Mouse (Mus musculus) lung, postnatal 0 days (tissue): ENCODE data around the gene Actr6. TPM values are rescaled to one million over a fixed set of nuclear protein-coding genes. Genes with fewer than 3 reads are reported as not detected.

Experiments used
- ATAC-seq: fragments of 200-750 bp; cut with Nextera tagmentation; 2 replicates; pipeline ENCODE4 v1.8.0; 2017; ENCODE audit warnings: moderate library complexity
- DNase-seq: peaks from one replicate; pipeline ENCODE4 v3.0.0-alpha.2; 2016; ENCODE audit warnings: low spot score
- H3K27ac ChIP-seq: fragments of 300-500 bp; sonication (generic); 2 replicates; pipeline ENCODE4 v1.5.1; 2014; ENCODE audit warnings: antibody characterized with exemption, mild to moderate bottlenecking, low read length, mixed read lengths
- H3K27me3 ChIP-seq: fragments of 300-500 bp; sonication (generic); replicated peaks from 2 replicates; pipeline ENCODE4 v1.6.1; 2014; ENCODE audit warnings: low read length, mixed read lengths; ENCODE audit not compliant: insufficient read depth
- H3K36me3 ChIP-seq: fragments of 300-500 bp; sonication (generic); 2 replicates; pipeline ENCODE4 v1.6.1; 2014; ENCODE audit warnings: low read length, mixed read lengths; ENCODE audit not compliant: insufficient read depth
- H3K4me1 ChIP-seq: fragments of 300-500 bp; sonication (generic); 2 replicates; pipeline ENCODE4 v1.6.1; 2014; ENCODE audit warnings: antibody characterized with exemption, low read depth, low read length, mixed read lengths; ENCODE audit not compliant: insufficient read depth
- H3K4me2 ChIP-seq: fragments of 300-500 bp; sonication (generic); replicated peaks from 2 replicates; pipeline ENCODE4 v1.6.1; 2014; ENCODE audit warnings: low read depth, mild to moderate bottlenecking, low read length, moderate library complexity, mixed read lengths
- H3K4me3 ChIP-seq: fragments of 300-500 bp; sonication (generic); 2 replicates; pipeline ENCODE4 v1.5.1; 2014; ENCODE audit warnings: low read depth, low read length
- H3K9ac ChIP-seq: fragments of 300-500 bp; sonication (generic); replicated peaks from 2 replicates; pipeline ENCODE4 v1.6.1; 2014; ENCODE audit warnings: low read depth, mild to moderate bottlenecking
- H3K9me3 ChIP-seq: fragments of 300-500 bp; sonication (generic); 2 replicates; pipeline ENCODE4 v1.6.1; 2016; ENCODE audit warnings: low read length, mixed read lengths
- CTCF ChIP-seq: IDR thresholded peaks from 2 replicates; pipeline ENCODE4 v1.5.1; 2016; ENCODE audit warnings: antibody characterized with exemption, mild to moderate bottlenecking
- EP300 ChIP-seq: IDR thresholded peaks from 2 replicates; pipeline ENCODE4 v1.6.1; 2016; ENCODE audit warnings: antibody characterized with exemption, mild to moderate bottlenecking, control low read depth
- WGBS: fragments of 180-500 bp; shearing (Covaris S2); extraction: QIAGEN DNeasy Blood & Tissue Kit; methylation state at CpG from one replicate; pipeline ENCODE4 v1.1.7; 2014; 5-methylcytosine and 5-hydroxymethylcytosine counted together
- polyA plus RNA-seq: library from polyadenylated mRNA; unstranded; fragments of >200 nt; fragmentation: Nextera tagmentation; extraction: Ambion mirVana; gene quantifications from 2 replicates; pipeline ENCODE4 v1.2.1, GENCODE M21; 2015

Actr6 gene
- polyA plus RNA-seq, 1 experiment from 2014 or later = 20.3 TPM

GRCm38 (mm10) chr10:89730386-89730785 lies 1.7 kb downstream of the Actr6 start:
- Histone ChIP-seq H3K4me2 (no peak overlapping the region), H3K27me3 (no peaks in the 10 kb centered on the region), H3K36me3 (peaks cover 10% of the 10 kb centered on the region), H3K9me3 (no peaks in the 10 kb centered on the region), H3K27ac (no peak overlapping the region), H3K4me1 (peaks cover 4% of the 10 kb centered on the region; the same call in 1 of the 2 replicates), H3K4me3 (no peak overlapping the region), H3K9ac (no peak overlapping the region)
- ATAC-seq (no peak), DNase-seq (no peak)
- no peak for TF ChIP-seq EP300
- TF ChIP-seq CTCF = no peak
- WGBS = 86% methylated on average over 6 of the region's 6 CpGs

DNA sequence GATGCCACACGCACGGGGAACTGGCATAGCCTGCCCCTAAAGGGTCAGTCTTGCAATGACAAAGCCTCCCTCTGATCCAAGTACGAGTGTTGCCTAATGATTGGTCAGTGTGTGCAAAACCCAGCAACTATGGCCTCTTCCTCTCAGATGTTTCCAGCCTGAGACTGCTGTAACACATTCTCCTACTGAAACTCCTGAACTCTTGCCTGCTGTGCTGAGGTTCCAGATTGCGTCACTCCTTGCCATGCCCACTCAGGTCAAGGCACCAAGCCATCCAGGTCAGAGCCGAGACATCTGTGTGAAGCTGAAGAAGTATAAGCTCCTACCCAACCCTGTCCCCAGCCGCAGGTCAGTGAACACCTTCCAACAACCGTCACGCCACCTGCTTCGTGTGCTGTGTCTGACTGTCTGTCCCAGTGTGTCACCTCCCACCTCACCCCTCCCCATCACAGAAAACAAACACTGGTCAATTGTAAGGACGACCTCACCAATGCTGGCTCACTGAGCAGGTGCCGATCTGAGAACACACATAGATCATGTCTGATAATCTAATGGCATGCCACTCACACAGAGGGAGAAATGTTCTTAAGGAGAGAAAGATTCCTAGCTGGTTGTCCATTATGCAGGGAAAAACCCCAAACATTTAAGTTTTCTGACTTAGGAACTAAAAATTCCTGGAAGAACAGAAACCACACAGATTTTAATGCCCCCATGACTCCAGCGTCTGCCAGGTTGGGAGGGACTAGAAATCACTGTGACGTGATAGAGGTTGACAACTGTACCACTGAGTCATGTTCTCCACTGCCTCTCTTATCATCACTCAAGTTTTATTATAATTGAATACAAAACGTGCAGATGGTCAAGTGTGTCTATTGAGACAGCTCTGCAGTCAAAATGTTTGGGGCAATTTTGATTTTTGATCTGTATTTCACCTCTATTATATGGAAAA lies 9.6 kb downstream of the Actr6 start:
- 83% methylated on average over 14 of the region's 14 CpGs for WGBS
- TF ChIP-seq CTCF (no peak), EP300 (no peak)
- Histone ChIP-seq H3K4me3 (no peak overlapping the region), H3K9me3 (no peaks in the 10 kb centered on the region), H3K27ac (no peak overlapping the region), H3K9ac (no peak overlapping the region), H3K27me3 (no peaks in the 10 kb centered on the region), H3K4me1 (no peaks in the 10 kb centered on the region), H3K4me2 (no peak overlapping the region), H3K36me3 (peaks cover 17% of the 10 kb centered on the region)
- ATAC-seq = no peak
- DNase-seq = no peak

- Histone ChIP-seq H3K4me1 (no peaks in the 10 kb centered on the region), H3K36me3 (peaks cover 12% of the 10 kb centered on the region), H3K4me3 (no peak overlapping the region), H3K9me3 (no peaks in the 10 kb centered on the region), H3K27me3 (no peaks in the 10 kb centered on the region), H3K27ac (no peak overlapping the region), H3K4me2 (no peak overlapping the region), H3K9ac (no peak overlapping the region)
- DNase-seq = no peak
- TF ChIP-seq CTCF = no peak
- TF ChIP-seq EP300 = no peak
- 89% methylated on average over 3 of the region's 3 CpGs for WGBS
- no peak for ATAC-seq
These were observed 11.3 kb downstream of the Actr6 start for GRCm38 (mm10) chr10:89720796-89721195.

GRCm38 (mm10) chr10:89720252-89720651 lies 11.8 kb downstream of the Actr6 start:
- peaks cover 8% of the 10 kb centered on the region for H3K36me3 ChIP-seq
- no peak overlapping the region for H3K4me3 ChIP-seq
- H3K9ac ChIP-seq = no peak overlapping the region
- DNase-seq (no peak), ATAC-seq (no peak)
- no peaks in the 10 kb centered on the region for H3K9me3 ChIP-seq
- H3K27ac ChIP-seq = no peak overlapping the region
- no peak overlapping the region for H3K4me2 ChIP-seq
- H3K4me1 ChIP-seq = no peaks in the 10 kb centered on the region
- H3K27me3 ChIP-seq = no peaks in the 10 kb centered on the region
- TF ChIP-seq CTCF (no peak), EP300 (no peak)

DNA sequence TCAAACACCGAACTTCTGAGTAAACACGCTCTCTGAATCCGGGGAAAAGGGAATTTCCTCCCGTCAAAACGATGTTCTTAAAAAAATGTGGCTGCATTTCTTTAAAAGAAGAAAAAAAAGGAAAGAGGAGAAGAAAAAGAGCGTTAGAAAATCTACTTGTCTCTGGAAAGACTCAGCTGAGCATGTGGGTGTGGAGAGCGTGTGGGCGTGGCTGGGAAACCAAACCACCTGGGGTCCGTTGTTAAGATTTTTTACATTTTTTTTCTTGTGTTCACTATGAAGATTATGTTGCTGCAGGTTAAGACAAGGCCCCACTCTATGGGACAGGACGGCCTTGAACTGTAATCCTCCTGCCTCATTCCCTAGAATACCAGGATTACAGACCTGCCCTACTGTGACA lies 17.2 kb downstream of the Actr6 start:
- DNase-seq (no peak), ATAC-seq (no peak)
- Histone ChIP-seq H3K4me1 (no peaks in the 10 kb centered on the region), H3K27ac (no peak overlapping the region), H3K4me2 (no peak overlapping the region), H3K4me3 (no peak overlapping the region), H3K9me3 (no peaks in the 10 kb centered on the region), H3K36me3 (peaks cover 4% of the 10 kb centered on the region; the same call in 1 of the 2 replicates), H3K9ac (no peak overlapping the region), H3K27me3 (no peaks in the 10 kb centered on the region)
- TF ChIP-seq CTCF = no peak
- TF ChIP-seq EP300 = no peak
- WGBS = 75% methylated on average over 10 of the region's 10 CpGs

GRCm38 (mm10) chr10:89708720-89709119 lies 23.4 kb downstream of the Actr6 start:
- ATAC-seq (peak; percentile 83), DNase-seq (peak; percentile 59)
- no peak overlapping the region for H3K9ac ChIP-seq
- H3K36me3 ChIP-seq = no peaks in the 10 kb centered on the region
- H3K27me3 ChIP-seq = no peaks in the 10 kb centered on the region
- TF ChIP-seq CTCF (no peak), EP300 (no peak)
- WGBS = 28% methylated on average over 10 of the region's 10 CpGs
- H3K27ac ChIP-seq = no peak overlapping the region
- no peaks in the 10 kb centered on the region for H3K4me1 ChIP-seq
- H3K4me2 ChIP-seq = peak overlapping the region; percentile 36; the same call in 1 of the 2 replicates
- no peaks in the 10 kb centered on the region for H3K9me3 ChIP-seq
- H3K4me3 ChIP-seq = no peak overlapping the region
